Mouse (Mus musculus): Measurements from ENCODE around the gene Prkaa1.

Prkaa1 gene

DNA sequence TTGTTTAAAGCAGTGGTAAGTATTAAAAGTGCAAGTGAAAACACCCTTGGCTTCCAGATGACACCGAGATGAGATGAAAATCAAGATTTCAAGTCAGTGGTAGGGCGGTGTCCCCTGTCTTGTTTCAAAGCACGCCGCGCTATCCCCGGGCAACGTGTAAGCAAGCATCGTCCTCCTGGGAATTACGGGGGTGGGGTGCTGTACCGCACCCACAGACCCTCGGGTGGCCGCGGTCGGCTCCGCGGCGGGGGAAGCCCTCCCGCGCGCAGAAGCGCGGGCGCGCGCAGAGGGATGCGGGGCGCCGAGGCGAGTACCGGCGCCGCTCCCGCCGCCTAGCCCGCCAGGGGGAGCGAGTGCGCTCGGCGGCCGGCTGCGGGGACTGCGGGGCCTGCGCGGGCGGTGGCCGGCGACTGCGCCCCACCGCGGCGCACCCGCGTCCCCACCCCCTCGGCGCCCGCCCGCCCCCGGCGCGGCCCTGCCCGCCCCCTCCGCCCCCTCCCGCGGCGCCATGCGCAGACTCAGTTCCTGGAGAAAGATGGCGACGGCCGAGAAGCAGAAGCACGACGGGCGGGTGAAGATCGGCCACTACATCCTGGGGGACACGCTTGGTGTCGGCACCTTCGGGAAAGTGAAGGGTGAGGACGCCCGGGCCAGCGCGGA lies at the start of gene Prkaa1:
Gene Prkaa1 (plus strand): TSS at position 501 of the 660 bp plus-strand sequence.
- no peak for TF ChIP-seq GATA4 (IDR thresholded peaks at IDR 0.05; ENCODE audit: insufficient replicate concordance, low read length)

- no peak for TF ChIP-seq GATA4 (IDR thresholded peaks at IDR 0.05; ENCODE audit: insufficient replicate concordance, low read length)
Observed at GRCm38 (mm10) chr15:5095534-5096301, 47.9 kb upstream of the Prkaa1 start.

DNA sequence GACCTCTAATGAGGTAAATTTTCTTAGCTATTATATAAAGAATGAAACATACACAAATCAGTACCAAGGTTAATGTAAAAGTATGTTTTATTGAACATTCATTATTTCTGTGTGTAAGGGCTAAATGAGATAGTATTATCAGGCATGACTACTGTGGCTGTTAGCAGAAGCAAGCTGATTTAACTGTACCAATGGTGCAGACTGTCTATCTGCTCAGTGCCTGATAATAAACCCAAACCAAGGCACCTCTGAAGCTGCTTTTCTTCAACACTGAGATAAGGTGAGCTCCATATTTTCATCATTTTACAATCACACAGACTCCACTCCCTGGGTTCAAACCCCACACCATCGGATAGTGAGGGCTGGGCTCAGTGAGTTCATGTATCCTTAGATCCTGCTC lies 46.3 kb upstream of the Prkaa1 start:
- TF ChIP-seq GATA4 (IDR thresholded peaks at IDR 0.05; ENCODE audit: insufficient replicate concordance, low read length): no peak

DNA sequence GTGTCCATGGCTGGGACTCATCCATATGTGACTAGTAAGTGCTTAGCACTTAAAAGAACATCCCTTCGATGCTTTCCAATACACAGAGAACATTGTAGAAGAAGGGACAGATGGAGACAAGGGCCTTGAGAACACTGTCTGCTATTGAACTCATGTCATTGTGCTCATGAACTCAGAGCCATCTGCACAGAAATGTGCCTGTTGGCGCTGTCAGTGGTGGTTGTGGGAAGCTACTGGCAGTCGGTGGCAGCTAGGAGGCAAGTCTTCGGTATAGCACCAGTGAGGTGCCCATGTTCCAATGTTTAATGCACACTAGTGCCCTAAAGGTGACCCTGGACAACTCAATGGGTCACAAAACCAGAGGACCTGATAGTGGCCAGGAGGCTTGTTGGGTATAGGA lies 41.3 kb upstream of the Prkaa1 start:
- no peak for TF ChIP-seq GATA4 (IDR thresholded peaks at IDR 0.05; ENCODE audit: insufficient replicate concordance, low read length)

GRCm38 (mm10) chr15:5105891-5106290 lies 37.8 kb upstream of the Prkaa1 start:
- TF ChIP-seq GATA4 (IDR thresholded peaks at IDR 0.05; ENCODE audit: insufficient replicate concordance, low read length): no peak

- TF ChIP-seq GATA4 (IDR thresholded peaks at IDR 0.05; ENCODE audit: insufficient replicate concordance, low read length): no peak
Observed at GRCm38 (mm10) chr15:5106293-5106692, 37.4 kb upstream of the Prkaa1 start.

DNA sequence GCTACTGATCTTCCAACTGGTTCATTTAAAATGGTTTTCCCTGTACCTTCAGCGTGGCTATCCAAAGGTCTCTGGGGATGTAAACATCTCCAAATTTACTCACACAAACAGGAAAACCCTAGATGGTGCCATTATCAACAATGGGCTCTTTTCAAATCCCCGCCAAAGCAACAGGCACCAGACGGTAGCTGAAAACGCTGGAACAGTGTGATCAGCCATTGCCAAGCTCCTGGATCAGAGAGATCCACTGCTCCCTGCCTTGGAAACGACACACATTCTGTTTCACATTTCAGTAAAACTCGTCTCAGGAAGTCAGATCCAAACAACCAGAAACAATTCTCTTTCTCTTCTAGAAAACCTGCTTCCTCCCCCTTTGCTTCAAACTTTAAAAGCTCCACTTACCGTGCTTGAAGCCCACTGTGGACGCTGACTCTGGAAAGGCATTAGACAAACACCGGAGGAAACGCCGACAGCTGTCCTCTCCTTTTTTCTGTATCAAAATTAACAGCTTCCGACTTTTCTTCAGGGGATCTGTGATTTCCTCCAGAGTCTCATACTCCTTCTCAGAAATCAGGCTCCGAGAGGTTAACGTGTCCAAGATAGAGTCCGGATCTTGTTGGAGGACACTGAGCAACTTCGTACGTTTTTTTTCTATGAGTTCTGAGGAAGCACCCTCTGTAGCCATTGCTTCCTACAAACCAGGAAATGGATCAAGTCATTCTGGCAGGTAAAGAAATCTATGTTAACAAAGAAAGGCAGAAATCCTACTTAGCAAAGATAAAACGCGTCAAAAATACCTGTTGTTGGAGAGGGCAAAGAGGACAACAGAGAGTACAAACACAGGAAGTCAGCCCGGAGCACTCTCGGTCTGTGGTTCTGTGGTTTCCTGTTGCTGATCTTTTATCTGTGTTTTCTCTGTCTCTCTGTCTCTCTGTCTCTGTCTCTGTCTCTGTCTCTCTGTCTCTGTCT lies 35.7 kb upstream of the Prkaa1 start, which contains the start of gene Card6:
Gene Card6 (minus strand): TSS at position 854 of the 969 bp plus-strand sequence.
- peak; percentile 68 for TF ChIP-seq GATA4 (IDR thresholded peaks at IDR 0.05; ENCODE audit: insufficient replicate concordance, low read length)

- TF ChIP-seq GATA4 (IDR thresholded peaks at IDR 0.05; ENCODE audit: insufficient replicate concordance, low read length): no peak; the same call in 1 of the 2 replicates
Observed at GRCm38 (mm10) chr15:5108655-5109040, 35.0 kb upstream of the Prkaa1 start.

- no peak for TF ChIP-seq GATA4 (IDR thresholded peaks at IDR 0.05; ENCODE audit: insufficient replicate concordance, low read length)
Observed at GRCm38 (mm10) chr15:5112651-5113050, 31.0 kb upstream of the Prkaa1 start.

GRCm38 (mm10) chr15:5115173-5115572 lies 28.5 kb upstream of the Prkaa1 start:
- no peak for TF ChIP-seq GATA4 (IDR thresholded peaks at IDR 0.05; ENCODE audit: insufficient replicate concordance, low read length)

DNA sequence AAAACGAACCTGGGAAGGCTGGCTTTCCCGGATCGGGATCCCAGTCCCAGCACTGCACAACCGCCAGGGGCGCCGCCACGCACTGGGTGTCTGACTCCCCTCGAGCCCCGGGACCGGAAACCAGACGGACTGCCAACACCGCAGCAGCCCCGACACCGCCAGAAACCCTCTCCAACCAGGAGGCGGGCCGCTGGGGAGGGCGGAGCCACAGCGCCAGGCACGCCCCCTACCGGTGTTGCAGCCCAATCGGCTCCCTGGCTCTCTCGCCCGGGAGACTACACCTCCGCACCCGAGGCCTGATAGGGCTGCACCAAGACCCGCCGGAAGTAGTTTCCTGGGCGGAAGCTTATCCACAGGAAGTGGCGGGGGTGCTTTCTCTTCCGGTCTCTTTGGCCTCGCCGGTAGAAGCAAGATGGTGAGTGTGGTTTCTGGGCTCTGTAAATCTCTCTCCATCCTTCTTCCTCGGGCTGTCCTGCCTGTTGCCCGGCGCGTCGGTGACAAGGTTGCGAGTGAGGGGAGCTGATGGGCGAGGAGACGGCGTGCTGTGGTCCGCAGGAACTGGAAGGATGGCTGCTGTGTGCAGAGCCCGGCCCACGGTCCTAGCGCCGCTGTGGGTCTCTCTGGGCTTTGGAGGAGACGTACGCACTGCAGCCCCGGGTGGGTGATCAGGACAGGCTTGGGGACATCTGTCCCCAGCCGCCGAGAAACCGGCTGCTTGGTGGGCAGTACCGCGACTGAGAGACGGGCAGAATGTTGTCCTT lies 27.2 kb upstream of the Prkaa1 start, which contains the start of gene Rpl37:
Gene Rpl37 (plus strand): TSS at position 376 of the 761 bp plus-strand sequence.
- peak; percentile 89; the same call in 1 of the 2 replicates for TF ChIP-seq GATA4 (IDR thresholded peaks at IDR 0.05; ENCODE audit: insufficient replicate concordance, low read length)

GRCm38 (mm10) chr15:5117031-5117601 lies 26.5 kb upstream of the Prkaa1 start:
- TF ChIP-seq GATA4 (IDR thresholded peaks at IDR 0.05; ENCODE audit: insufficient replicate concordance, low read length): no peak

GRCm38 (mm10) chr15:5118626-5119025 lies 25.0 kb upstream of the Prkaa1 start:
- TF ChIP-seq GATA4 (IDR thresholded peaks at IDR 0.05; ENCODE audit: insufficient replicate concordance, low read length): no peak

- no peak for TF ChIP-seq GATA4 (IDR thresholded peaks at IDR 0.05; ENCODE audit: insufficient replicate concordance, low read length)
Observed at GRCm38 (mm10) chr15:5119192-5119591, 24.5 kb upstream of the Prkaa1 start.
